Mouse (Mus musculus): ENCODE measurements around the gene Il10rb. TPM values are rescaled to one million over a fixed set of nuclear protein-coding genes. Genes with fewer than 3 reads are reported as not detected.

Gene Il10rb
- polyA plus RNA-seq, 1 experiment from 2014 or later: 13.0 TPM

DNA sequence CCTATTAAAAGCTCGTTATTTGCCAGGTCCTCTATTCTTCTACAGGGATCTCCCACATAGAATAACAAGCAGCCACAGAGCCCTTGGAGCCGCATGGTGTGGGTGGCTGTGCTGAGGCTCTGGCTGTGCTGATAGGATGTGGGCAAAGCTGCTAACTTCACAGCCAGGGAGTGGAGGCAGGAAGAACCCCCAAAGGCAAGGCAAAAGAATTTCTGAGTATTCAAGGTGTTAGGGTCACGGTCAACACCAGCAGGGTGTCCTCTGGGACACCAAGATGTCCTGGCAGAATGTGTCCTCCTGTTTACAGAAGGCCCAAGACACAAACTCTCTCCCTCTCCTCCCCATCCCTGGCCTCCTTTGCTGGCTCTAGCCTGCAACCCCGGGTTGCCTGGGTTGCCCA is 36.5 kb downstream of the Il10rb start:
- Histone ChIP-seq H3K4me1 (replicated peaks; ENCODE audit: control insufficient read depth, insufficient read depth, low read length) (no peaks in the 10 kb centered on the region), H3K36me3 (replicated peaks; ENCODE audit: control insufficient read depth, insufficient read depth) (no peaks in the 10 kb centered on the region), H3K27ac (no peak overlapping the region), H3K4me2 (replicated peaks) (no peak overlapping the region), H3K9ac (no peak overlapping the region), H3K27me3 (ENCODE audit: control insufficient read depth, insufficient read depth, low read length) (no peaks in the 10 kb centered on the region), H3K9me3 (ENCODE audit: control insufficient read depth, low read length) (no peaks in the 10 kb centered on the region), H3K4me3 (replicated peaks; ENCODE audit: low read length) (no peak overlapping the region)
- WGBS: 70% methylated on average over 4 of the region's 4 CpGs
- no peak for DNase-seq (ENCODE audit: low spot score)
- ATAC-seq (ENCODE audit: low FRiP score): no peak

DNA sequence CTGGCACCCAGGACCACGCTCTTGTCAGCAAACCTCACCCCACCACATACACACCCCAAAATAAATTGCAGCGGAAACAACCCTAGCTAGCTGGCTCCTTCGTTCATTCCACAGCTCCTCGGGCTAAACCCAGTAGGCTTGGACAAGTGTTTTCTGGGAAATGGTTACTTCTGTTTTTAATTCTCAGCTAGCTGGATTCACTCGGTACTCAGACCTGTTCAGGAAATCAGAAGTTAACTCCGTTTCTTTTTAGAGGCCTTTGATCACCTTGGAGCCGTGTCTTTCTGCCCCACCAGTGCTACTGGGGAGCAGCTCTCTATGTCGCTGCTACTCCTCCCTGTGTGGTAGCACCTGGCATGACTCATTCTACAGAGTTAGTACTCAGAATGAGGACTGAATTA is 37.2 kb downstream of the Il10rb start:
- ATAC-seq (ENCODE audit: low FRiP score): no peak
- Histone ChIP-seq H3K9ac (no peak overlapping the region), H3K27ac (no peak overlapping the region)

GRCm38 (mm10) chr16:91444847-91445246 is 38.9 kb downstream of the Il10rb start:
- DNase-seq (ENCODE audit: low spot score) (no peak), ATAC-seq (ENCODE audit: low FRiP score) (no peak)
- Histone ChIP-seq H3K36me3 (replicated peaks; ENCODE audit: control insufficient read depth, insufficient read depth) (no peaks in the 10 kb centered on the region), H3K9me3 (ENCODE audit: control insufficient read depth, low read length) (no peaks in the 10 kb centered on the region), H3K4me2 (replicated peaks) (no peak overlapping the region), H3K27me3 (ENCODE audit: control insufficient read depth, insufficient read depth, low read length) (no peaks in the 10 kb centered on the region), H3K27ac (no peak overlapping the region), H3K9ac (no peak overlapping the region), H3K4me3 (replicated peaks; ENCODE audit: low read length) (no peak overlapping the region), H3K4me1 (replicated peaks; ENCODE audit: control insufficient read depth, insufficient read depth, low read length) (no peaks in the 10 kb centered on the region)
- 88% methylated on average over 4 of the region's 4 CpGs for WGBS

More for the DNA sequence above, 37.2 kb downstream of the Il10rb start:
- Histone ChIP-seq H3K27me3 (ENCODE audit: control insufficient read depth, insufficient read depth, low read length) (no peaks in the 10 kb centered on the region), H3K9me3 (ENCODE audit: control insufficient read depth, low read length) (no peaks in the 10 kb centered on the region), H3K4me3 (replicated peaks; ENCODE audit: low read length) (no peak overlapping the region), H3K4me1 (replicated peaks; ENCODE audit: control insufficient read depth, insufficient read depth, low read length) (no peaks in the 10 kb centered on the region), H3K4me2 (replicated peaks) (no peak overlapping the region), H3K36me3 (replicated peaks; ENCODE audit: control insufficient read depth, insufficient read depth) (no peaks in the 10 kb centered on the region)
- WGBS: 82% methylated on average over 8 of the region's 8 CpGs
- no peak for DNase-seq (ENCODE audit: low spot score)

DNA sequence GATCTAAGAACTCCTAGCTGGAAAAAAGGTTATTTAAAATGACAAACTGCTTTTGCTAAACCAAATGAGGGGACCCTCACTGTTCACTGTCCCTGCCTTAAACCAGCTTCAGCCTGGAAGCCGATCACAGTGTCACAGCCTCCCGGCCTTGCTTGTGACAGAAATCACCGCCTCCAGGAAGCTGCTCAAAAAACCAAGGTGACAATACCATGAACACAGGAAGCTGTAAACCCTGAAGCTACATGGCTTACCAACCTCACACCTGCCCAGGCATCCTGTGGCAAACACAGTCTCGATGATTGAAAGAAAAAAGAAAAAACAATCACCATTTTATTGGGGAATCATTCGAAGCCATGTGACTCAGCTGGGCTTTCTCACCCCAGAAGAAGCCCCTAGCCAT is 39.6 kb downstream of the Il10rb start:
- no peak for DNase-seq (ENCODE audit: low spot score)
- ATAC-seq (ENCODE audit: low FRiP score): no peak
- H3K4me1 ChIP-seq (replicated peaks; ENCODE audit: control insufficient read depth, insufficient read depth, low read length): no peaks in the 10 kb centered on the region
- H3K27ac ChIP-seq: no peak overlapping the region
- H3K27me3 ChIP-seq (ENCODE audit: control insufficient read depth, insufficient read depth, low read length): no peaks in the 10 kb centered on the region
- no peaks in the 10 kb centered on the region for H3K36me3 ChIP-seq (replicated peaks; ENCODE audit: control insufficient read depth, insufficient read depth)
- no peak overlapping the region for H3K4me2 ChIP-seq (replicated peaks)
- no peak overlapping the region for H3K4me3 ChIP-seq (replicated peaks; ENCODE audit: low read length)
- no peak overlapping the region for H3K9ac ChIP-seq
- 86% methylated on average over 5 of the region's 5 CpGs for WGBS
- H3K9me3 ChIP-seq (ENCODE audit: control insufficient read depth, low read length): no peaks in the 10 kb centered on the region

- Histone ChIP-seq H3K9me3 (ENCODE audit: control insufficient read depth, low read length) (no peaks in the 10 kb centered on the region), H3K4me3 (replicated peaks; ENCODE audit: low read length) (no peak overlapping the region), H3K36me3 (replicated peaks; ENCODE audit: control insufficient read depth, insufficient read depth) (no peaks in the 10 kb centered on the region), H3K4me1 (replicated peaks; ENCODE audit: control insufficient read depth, insufficient read depth, low read length) (no peaks in the 10 kb centered on the region), H3K9ac (no peak overlapping the region), H3K4me2 (replicated peaks) (no peak overlapping the region), H3K27me3 (ENCODE audit: control insufficient read depth, insufficient read depth, low read length) (no peaks in the 10 kb centered on the region), H3K27ac (no peak overlapping the region)
- 76% methylated on average over 8 of the region's 8 CpGs for WGBS
- ATAC-seq (ENCODE audit: low FRiP score) (no peak), DNase-seq (ENCODE audit: low spot score) (no peak)
Observed at GRCm38 (mm10) chr16:91446778-91447511, 41.0 kb downstream of the Il10rb start.

GRCm38 (mm10) chr16:91447512-91447900 is 41.5 kb downstream of the Il10rb start:
- ATAC-seq (ENCODE audit: low FRiP score) (no peak), DNase-seq (ENCODE audit: low spot score) (no peak)
- no peaks in the 10 kb centered on the region for H3K27me3 ChIP-seq (ENCODE audit: control insufficient read depth, insufficient read depth, low read length)
- H3K27ac ChIP-seq: no peak overlapping the region
- H3K9me3 ChIP-seq (ENCODE audit: control insufficient read depth, low read length): no peaks in the 10 kb centered on the region
- H3K9ac ChIP-seq: no peak overlapping the region
- WGBS: 86% methylated on average over 6 of the region's 6 CpGs
- no peaks in the 10 kb centered on the region for H3K4me1 ChIP-seq (replicated peaks; ENCODE audit: control insufficient read depth, insufficient read depth, low read length)
- no peak overlapping the region for H3K4me3 ChIP-seq (replicated peaks; ENCODE audit: low read length)
- H3K4me2 ChIP-seq (replicated peaks): no peak overlapping the region
- H3K36me3 ChIP-seq (replicated peaks; ENCODE audit: control insufficient read depth, insufficient read depth): no peaks in the 10 kb centered on the region

GRCm38 (mm10) chr16:91448088-91448487 is 42.1 kb downstream of the Il10rb start:
- ATAC-seq (ENCODE audit: low FRiP score): no peak
- H3K4me2 ChIP-seq (replicated peaks): no peak overlapping the region
- no peak overlapping the region for H3K27ac ChIP-seq
- H3K36me3 ChIP-seq (replicated peaks; ENCODE audit: control insufficient read depth, insufficient read depth): no peaks in the 10 kb centered on the region
- no peaks in the 10 kb centered on the region for H3K4me1 ChIP-seq (replicated peaks; ENCODE audit: control insufficient read depth, insufficient read depth, low read length)
- H3K9ac ChIP-seq: no peak overlapping the region
- no peaks in the 10 kb centered on the region for H3K9me3 ChIP-seq (ENCODE audit: control insufficient read depth, low read length)
- no peak overlapping the region for H3K4me3 ChIP-seq (replicated peaks; ENCODE audit: low read length)
- WGBS: 94% methylated on average over 5 of the region's 5 CpGs
- H3K27me3 ChIP-seq (ENCODE audit: control insufficient read depth, insufficient read depth, low read length): no peaks in the 10 kb centered on the region
- no peak for DNase-seq (ENCODE audit: low spot score)

- no peak for DNase-seq (ENCODE audit: low spot score)
- Histone ChIP-seq H3K4me2 (replicated peaks) (no peak overlapping the region), H3K27ac (no peak overlapping the region), H3K9ac (no peak overlapping the region), H3K9me3 (ENCODE audit: control insufficient read depth, low read length) (no peaks in the 10 kb centered on the region), H3K27me3 (ENCODE audit: control insufficient read depth, insufficient read depth, low read length) (no peaks in the 10 kb centered on the region), H3K36me3 (replicated peaks; ENCODE audit: control insufficient read depth, insufficient read depth) (no peaks in the 10 kb centered on the region), H3K4me3 (replicated peaks; ENCODE audit: low read length) (no peak overlapping the region), H3K4me1 (replicated peaks; ENCODE audit: control insufficient read depth, insufficient read depth, low read length) (no peaks in the 10 kb centered on the region)
- WGBS: 88% methylated on average over 7 of the region's 7 CpGs
- no peak for ATAC-seq (ENCODE audit: low FRiP score)
Observed at GRCm38 (mm10) chr16:91448895-91449294, 42.9 kb downstream of the Il10rb start.

DNA sequence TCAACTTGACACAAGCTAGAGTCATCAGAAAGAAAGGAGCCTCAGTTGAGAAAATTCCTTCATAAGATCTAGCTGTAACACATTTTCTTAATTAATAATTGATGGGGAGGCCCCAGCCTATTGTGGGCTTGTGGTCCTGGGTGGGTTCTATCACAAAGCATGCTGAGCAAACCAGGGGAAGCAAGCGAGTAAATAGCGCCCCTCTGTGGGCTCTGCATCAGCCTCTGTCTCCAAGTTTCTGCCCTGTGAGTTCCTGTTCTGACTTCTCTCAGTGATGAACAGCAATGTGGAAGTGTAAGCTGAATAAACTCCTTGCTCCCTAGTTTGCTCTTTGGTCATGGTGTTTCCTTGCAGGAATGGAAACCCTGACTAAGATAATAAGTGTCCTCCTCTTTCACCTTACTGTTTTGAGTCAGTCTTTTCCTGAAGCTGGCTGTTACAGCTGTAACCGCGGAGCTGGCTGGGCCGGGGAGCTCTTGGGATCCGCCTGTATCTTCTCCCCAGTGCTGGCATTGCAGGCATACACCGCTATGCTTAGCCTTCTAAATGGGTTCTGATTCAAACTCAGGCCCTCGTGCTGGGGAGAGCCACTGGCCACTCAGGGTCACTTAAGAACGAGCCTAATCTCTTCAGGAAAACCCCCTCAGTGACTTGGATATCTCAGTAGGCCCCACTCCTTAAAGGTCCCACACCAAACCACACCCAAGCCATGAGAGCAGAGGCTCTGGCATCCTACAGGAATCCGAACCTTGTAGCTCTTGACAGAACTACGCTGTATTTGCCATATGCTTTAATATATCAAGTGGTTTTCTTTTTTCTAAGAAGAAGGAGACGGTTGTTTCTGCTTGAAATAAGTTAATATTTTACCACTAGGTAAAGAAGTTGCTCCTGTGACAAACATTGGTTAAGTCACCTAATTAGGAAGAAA is 44.4 kb downstream of the Il10rb start:
- no peak overlapping the region for H3K4me3 ChIP-seq (replicated peaks; ENCODE audit: low read length)
- WGBS: 86% methylated on average over 12 of the region's 12 CpGs
- H3K9ac ChIP-seq: no peak overlapping the region
- no peak overlapping the region for H3K27ac ChIP-seq
- DNase-seq (ENCODE audit: low spot score): no peak
- no peaks in the 10 kb centered on the region for H3K27me3 ChIP-seq (ENCODE audit: control insufficient read depth, insufficient read depth, low read length)
- no peaks in the 10 kb centered on the region for H3K4me1 ChIP-seq (replicated peaks; ENCODE audit: control insufficient read depth, insufficient read depth, low read length)
- no peak overlapping the region for H3K4me2 ChIP-seq (replicated peaks)
- ATAC-seq (ENCODE audit: low FRiP score): no peak
- H3K9me3 ChIP-seq (ENCODE audit: control insufficient read depth, low read length): no peaks in the 10 kb centered on the region
- no peaks in the 10 kb centered on the region for H3K36me3 ChIP-seq (replicated peaks; ENCODE audit: control insufficient read depth, insufficient read depth)
